Mouse (Mus musculus) hindbrain, embryonic 15.5 days (tissue): ENCODE data around the gene AI481877. TPM values are rescaled to one million over a fixed set of nuclear protein-coding genes. Genes with fewer than 3 reads are reported as not detected.
A peak's percentile ranks its signal among the peaks of the same experiment; 100 is the strongest.

ENCODE experiments used
- ATAC-seq: fragments of 200-750 bp; cut with Nextera tagmentation; 2 replicates; pipeline ENCODE4 v1.8.0; 2017; ENCODE audit warnings: low read depth, moderate number of reproducible peaks, moderate TSS enrichment; ENCODE audit not compliant: low FRiP score
- H3K27ac ChIP-seq: fragments of 300-500 bp; sonication (generic); replicated peaks from 2 replicates; pipeline ENCODE4 v1.5.1; 2015; ENCODE audit warnings: mild to moderate bottlenecking, inconsistent platforms
- H3K27me3 ChIP-seq: fragments of 300-500 bp; sonication (generic); 2 replicates; pipeline ENCODE4 v1.6.1; 2015; ENCODE audit warnings: control low read depth, inconsistent platforms
- H3K36me3 ChIP-seq: fragments of 300-500 bp; sonication (generic); 2 replicates; pipeline ENCODE4 v1.6.1; 2015; ENCODE audit warnings: control low read depth, inconsistent platforms
- H3K4me1 ChIP-seq: fragments of 300-500 bp; sonication (generic); replicated peaks from 2 replicates; pipeline ENCODE4 v1.6.1; 2015; ENCODE audit warnings: control low read depth, inconsistent platforms
- H3K4me2 ChIP-seq: fragments of 300-500 bp; sonication (generic); 2 replicates; pipeline ENCODE4 v1.6.1; 2015; ENCODE audit warnings: moderate library complexity, mild to moderate bottlenecking, inconsistent platforms
- H3K4me3 ChIP-seq: fragments of 300-500 bp; sonication (generic); 2 replicates; pipeline ENCODE4 v1.5.1; 2015; ENCODE audit warnings: mild to moderate bottlenecking, inconsistent platforms
- H3K9ac ChIP-seq: fragments of 300-500 bp; sonication (generic); 2 replicates; pipeline ENCODE4 v1.6.1; 2015; ENCODE audit warnings: inconsistent platforms
- H3K9me3 ChIP-seq: fragments of 300-500 bp; sonication (generic); 2 replicates; pipeline ENCODE4 v1.6.1; 2016; ENCODE audit warnings: control low read depth, inconsistent platforms
- WGBS: fragments of 180-500 bp; shearing (Covaris S2); methylation state at CpG from one replicate; pipeline ENCODE4 v1.1.7; 2015; 5-methylcytosine and 5-hydroxymethylcytosine counted together
- polyA plus RNA-seq: library from polyadenylated mRNA; unstranded; fragments of >200 nt; fragmentation: Nextera tagmentation; extraction: Ambion mirVana; gene quantifications from 2 replicates; pipeline ENCODE4 v1.2.1, GENCODE M21; 2015

AI481877 gene
- polyA plus RNA-seq, 1 experiment from 2014 or later: not detected

GRCm38 (mm10) chr4:59043074-59043473 lies 95.7 kb downstream of the AI481877 start:
- ATAC-seq: no peak
- H3K36me3 ChIP-seq: peaks cover 28% of the 10 kb centered on the region
- H3K4me3 ChIP-seq: no peak overlapping the region
- H3K4me2 ChIP-seq: no peak overlapping the region
- no peaks in the 10 kb centered on the region for H3K27me3 ChIP-seq
- no peaks in the 10 kb centered on the region for H3K4me1 ChIP-seq
- 96% methylated on average over 5 of the region's 5 CpGs for WGBS
- no peak overlapping the region for H3K27ac ChIP-seq
- H3K9ac ChIP-seq: no peak overlapping the region
- no peaks in the 10 kb centered on the region for H3K9me3 ChIP-seq

GRCm38 (mm10) chr4:59040397-59041287 lies 98.1 kb downstream of the AI481877 start:
- Histone ChIP-seq H3K4me2 (no peak overlapping the region), H3K27me3 (no peaks in the 10 kb centered on the region), H3K27ac (no peak overlapping the region), H3K9me3 (no peaks in the 10 kb centered on the region), H3K4me3 (no peak overlapping the region), H3K9ac (no peak overlapping the region), H3K4me1 (peaks cover 9% of the 10 kb centered on the region), H3K36me3 (peaks cover 28% of the 10 kb centered on the region)
- ATAC-seq: no peak
- 93% methylated on average over 11 of the region's 11 CpGs for WGBS

- Histone ChIP-seq H3K4me1 (peaks cover 13% of the 10 kb centered on the region), H3K4me3 (no peak overlapping the region), H3K4me2 (no peak overlapping the region), H3K9ac (no peak overlapping the region), H3K27ac (no peak overlapping the region), H3K36me3 (peaks cover 26% of the 10 kb centered on the region), H3K27me3 (no peaks in the 10 kb centered on the region), H3K9me3 (no peaks in the 10 kb centered on the region)
- 81% methylated on average over 3 of the region's 3 CpGs for WGBS
- no peak for ATAC-seq
These were observed 101.3 kb downstream of the AI481877 start for GRCm38 (mm10) chr4:59037525-59037924.

DNA sequence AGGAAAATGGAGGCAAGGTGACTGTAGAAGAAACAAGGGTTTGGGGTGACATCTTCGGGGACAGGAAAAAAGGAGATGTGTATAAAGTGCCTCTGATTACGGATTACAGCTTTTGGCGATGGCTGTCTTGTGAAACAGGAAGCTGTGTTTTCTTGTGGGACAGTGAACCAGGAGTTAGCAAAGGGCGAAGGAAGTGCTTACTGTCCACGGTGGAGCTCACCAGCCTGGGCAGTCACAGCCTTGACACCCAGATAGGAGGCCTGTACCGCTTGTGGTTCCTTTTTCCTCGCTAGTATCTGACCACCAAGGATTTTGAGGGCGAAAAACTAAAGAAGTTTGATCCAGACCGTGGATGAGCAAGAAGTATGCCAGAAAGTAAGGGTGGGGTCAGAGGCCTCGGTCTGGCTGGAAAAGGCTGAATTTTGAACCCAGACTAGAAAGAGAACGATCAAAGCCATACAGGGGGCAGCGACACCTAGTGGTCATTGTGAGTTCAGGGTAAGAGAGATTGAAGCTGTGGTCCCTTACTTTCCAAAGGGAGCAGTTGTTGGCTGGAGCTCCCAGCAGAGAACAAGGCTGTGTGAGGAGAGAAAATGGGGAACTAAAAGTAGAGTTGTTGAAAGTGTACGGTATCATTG lies 102.2 kb downstream of the AI481877 start:
- ATAC-seq: no peak
- WGBS: 50% methylated on average over 13 of the region's 13 CpGs

DNA sequence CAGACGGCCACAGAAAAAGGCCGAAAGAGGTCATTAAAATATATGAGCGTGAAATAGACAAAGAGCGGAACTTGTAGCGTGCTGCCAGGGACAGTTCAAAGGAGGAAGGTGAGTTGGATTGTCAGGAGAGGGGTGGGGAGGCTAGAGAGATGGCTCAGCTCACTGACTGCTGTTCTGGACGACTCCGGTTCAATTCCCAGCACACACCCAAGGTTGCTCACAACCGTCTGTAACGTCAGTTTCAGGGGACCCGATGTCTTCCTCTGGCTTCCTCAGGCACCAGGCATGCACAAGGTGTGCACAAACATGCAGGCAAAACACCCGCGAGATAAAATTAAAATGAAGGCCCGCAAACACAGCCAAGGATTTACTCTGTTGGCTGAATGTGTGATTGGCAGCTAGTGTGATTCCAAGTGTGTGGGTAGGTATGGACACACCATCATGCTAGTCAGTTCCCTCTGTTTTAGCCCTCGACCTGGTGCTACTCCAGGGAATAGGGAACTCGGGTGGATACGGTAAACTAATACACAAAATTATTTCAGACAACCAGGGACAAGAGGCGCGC lies 102.9 kb downstream of the AI481877 start:
- peaks cover 13% of the 10 kb centered on the region for H3K4me1 ChIP-seq
- ATAC-seq: peak; percentile 36
- H3K4me3 ChIP-seq: peak overlapping the region; percentile 73
- H3K27ac ChIP-seq: peak overlapping the region; percentile 94
- H3K9ac ChIP-seq: peak overlapping the region; percentile 89
- peaks cover 21% of the 10 kb centered on the region for H3K36me3 ChIP-seq
- no peaks in the 10 kb centered on the region for H3K9me3 ChIP-seq
- 54% methylated on average over 18 of the region's 18 CpGs for WGBS
- H3K27me3 ChIP-seq: no peaks in the 10 kb centered on the region
- H3K4me2 ChIP-seq: peak overlapping the region; percentile 58

More for the DNA sequence above, 102.2 kb downstream of the AI481877 start:
- H3K27ac ChIP-seq: no peak overlapping the region
- H3K4me2 ChIP-seq: peak overlapping the region; percentile 58
- no peak overlapping the region for H3K9ac ChIP-seq
- no peaks in the 10 kb centered on the region for H3K9me3 ChIP-seq
- peaks cover 24% of the 10 kb centered on the region for H3K36me3 ChIP-seq
- H3K4me3 ChIP-seq: no peak overlapping the region; the same call in 1 of the 2 replicates
- H3K4me1 ChIP-seq: peaks cover 13% of the 10 kb centered on the region
- H3K27me3 ChIP-seq: no peaks in the 10 kb centered on the region

DNA sequence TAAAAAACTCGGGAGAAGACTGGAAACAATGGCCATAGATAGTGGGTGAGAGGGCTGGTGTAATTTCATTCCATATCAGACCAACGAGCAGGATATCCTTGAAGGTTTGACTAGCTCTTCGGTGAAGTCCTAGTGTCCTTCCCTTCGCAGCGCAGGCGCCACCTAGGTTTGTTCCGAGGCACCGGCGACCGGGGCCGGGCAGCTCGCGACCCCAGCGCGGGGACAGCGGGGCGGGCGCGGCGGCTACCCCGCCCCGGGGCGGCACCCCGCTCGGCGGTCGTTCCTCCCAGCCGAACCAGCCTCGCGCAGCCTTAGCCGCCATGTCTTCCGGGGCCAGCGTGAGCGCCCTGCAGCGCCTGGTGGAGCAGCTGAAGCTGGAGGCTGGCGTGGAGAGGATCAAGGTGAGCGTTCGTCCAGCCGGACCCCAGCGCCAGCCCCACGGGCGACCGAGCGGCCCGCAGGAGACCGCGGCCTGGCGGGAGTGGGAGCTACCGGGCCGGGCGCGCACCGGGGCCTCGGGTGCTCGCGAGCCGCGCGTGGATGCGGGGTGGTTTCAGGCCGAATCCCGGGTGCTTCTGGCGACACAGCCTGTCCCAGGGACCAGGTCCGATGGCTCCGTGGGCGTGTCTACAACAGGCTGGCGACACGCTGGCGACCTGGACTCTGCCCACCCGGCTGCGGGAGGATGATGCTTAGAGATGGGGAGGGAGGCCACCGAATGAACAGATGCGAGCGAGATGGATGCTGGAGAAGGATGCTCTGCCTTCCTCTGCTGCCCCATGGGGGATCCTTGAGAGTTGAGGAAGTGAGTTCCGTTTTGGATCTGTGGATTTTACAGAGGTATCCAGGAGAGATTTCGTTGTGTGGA lies 103.6 kb downstream of the AI481877 start, which contains the start of gene Gng10:
TSS of gene Gng10 (plus strand) at position 171 of the 868 bp plus-strand sequence.
- H3K36me3 ChIP-seq: peaks cover 14% of the 10 kb centered on the region
- peak within 1 kb of the TSS; percentile 73 for H3K4me3 ChIP-seq
- peak within 1 kb of the TSS; percentile 58 for H3K4me2 ChIP-seq
- ATAC-seq: peak; percentile 91
- H3K4me1 ChIP-seq: peaks cover 13% of the 10 kb centered on the region
- 17% methylated on average over 76 of the region's 76 CpGs for WGBS
- no peaks in the 10 kb centered on the region for H3K27me3 ChIP-seq
- peak within 1 kb of the TSS; percentile 94 for H3K27ac ChIP-seq
- H3K9me3 ChIP-seq: no peaks in the 10 kb centered on the region
- H3K9ac ChIP-seq: peak within 1 kb of the TSS; percentile 89

GRCm38 (mm10) chr4:59034325-59034917 lies 104.4 kb downstream of the AI481877 start:
- H3K27me3 ChIP-seq: no peaks in the 10 kb centered on the region
- H3K9ac ChIP-seq: peak overlapping the region; percentile 89
- H3K4me2 ChIP-seq: peak overlapping the region; percentile 58
- peak; percentile 28; the same call in 1 of the 2 replicates for ATAC-seq
- no peaks in the 10 kb centered on the region for H3K9me3 ChIP-seq
- WGBS: 77% methylated on average over 10 of the region's 10 CpGs
- peak overlapping the region; percentile 73 for H3K4me3 ChIP-seq
- H3K36me3 ChIP-seq: peaks cover 7% of the 10 kb centered on the region; the same call in 1 of the 2 replicates
- H3K4me1 ChIP-seq: peaks cover 13% of the 10 kb centered on the region
- H3K27ac ChIP-seq: peak overlapping the region; percentile 94

DNA sequence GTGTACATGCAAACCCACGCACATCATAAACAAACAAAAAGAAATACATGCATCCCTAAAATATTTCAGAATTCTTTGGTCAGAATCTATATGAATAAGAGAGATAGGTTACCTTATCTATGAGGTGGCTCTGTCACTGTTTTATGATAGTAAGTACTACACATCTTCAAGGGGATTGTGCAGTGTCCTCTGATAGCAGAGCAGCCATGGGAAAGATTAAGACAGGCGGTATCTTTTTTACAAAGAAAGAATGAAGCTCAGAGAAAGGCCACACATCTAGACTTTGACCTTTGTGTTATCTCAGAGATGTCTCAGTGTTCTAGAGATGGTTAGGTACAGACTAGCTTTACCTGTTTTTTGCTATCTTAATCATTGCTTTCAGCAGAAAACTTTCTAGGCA lies 121.9 kb downstream of the AI481877 start:
- Histone ChIP-seq H3K9ac (no peak overlapping the region), H3K27ac (no peak overlapping the region), H3K27me3 (no peaks in the 10 kb centered on the region), H3K36me3 (peaks cover 26% of the 10 kb centered on the region), H3K4me1 (no peaks in the 10 kb centered on the region), H3K9me3 (no peaks in the 10 kb centered on the region), H3K4me2 (no peak overlapping the region), H3K4me3 (no peak overlapping the region)
- no peak for ATAC-seq
- 92% methylated on average over 2 of the region's 2 CpGs for WGBS

GRCm38 (mm10) chr4:59015181-59015580 lies 123.6 kb downstream of the AI481877 start:
- Histone ChIP-seq H3K4me3 (no peak overlapping the region), H3K4me1 (no peaks in the 10 kb centered on the region), H3K27ac (no peak overlapping the region), H3K9ac (no peak overlapping the region), H3K4me2 (no peak overlapping the region), H3K9me3 (no peaks in the 10 kb centered on the region), H3K36me3 (peaks cover 20% of the 10 kb centered on the region), H3K27me3 (no peaks in the 10 kb centered on the region)
- WGBS: 91% methylated on average over 3 of the region's 3 CpGs
- no peak for ATAC-seq

DNA sequence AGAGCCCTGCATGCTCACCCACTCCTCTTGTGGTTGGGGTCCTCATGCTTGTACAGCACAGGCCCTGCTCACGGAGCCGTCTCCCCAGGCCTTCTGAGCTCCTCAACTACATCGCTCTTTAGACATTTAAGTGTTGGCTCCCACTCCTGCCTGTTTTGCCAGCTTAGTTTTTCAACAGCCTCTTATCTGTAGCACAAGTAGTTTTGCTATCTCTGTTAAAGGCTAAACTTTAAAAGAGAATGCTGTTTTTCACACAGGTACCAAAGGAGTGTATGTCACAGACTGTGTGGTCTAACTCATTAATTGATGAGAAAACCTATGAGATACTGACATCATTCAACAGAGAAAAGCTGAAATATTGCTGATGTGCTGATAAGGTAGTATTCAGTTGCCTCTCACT lies 127.3 kb downstream of the AI481877 start:
- 94% methylated on average over 3 of the region's 3 CpGs for WGBS
- no peak; the same call in 1 of the 2 replicates for ATAC-seq
- no peaks in the 10 kb centered on the region; the same call in 1 of the 2 replicates for H3K4me1 ChIP-seq

DNA sequence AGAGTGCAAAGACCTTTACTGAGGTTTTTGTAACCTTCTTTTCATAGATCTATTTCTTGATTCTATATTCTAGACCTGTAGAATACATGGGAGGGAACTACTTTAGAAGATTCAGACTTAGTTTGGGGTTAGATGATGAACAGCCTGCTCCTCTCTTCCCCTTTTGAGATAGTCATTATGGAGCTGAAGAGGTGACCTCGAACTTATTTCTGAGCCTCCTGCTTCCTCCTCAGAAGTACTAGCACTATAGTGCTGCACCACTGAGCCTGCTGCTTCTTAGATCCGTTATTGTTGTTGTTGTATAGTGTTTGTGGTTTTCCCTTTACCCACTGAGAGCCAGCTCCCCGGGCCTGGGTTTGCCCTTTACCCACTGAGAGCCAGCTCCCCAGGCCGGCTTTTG lies 129.1 kb downstream of the AI481877 start:
- no peak for ATAC-seq
- Histone ChIP-seq H3K4me2 (no peak overlapping the region), H3K4me1 (peaks cover 12% of the 10 kb centered on the region), H3K27me3 (no peaks in the 10 kb centered on the region), H3K9me3 (no peaks in the 10 kb centered on the region), H3K9ac (no peak overlapping the region), H3K4me3 (no peak overlapping the region), H3K36me3 (no peaks in the 10 kb centered on the region), H3K27ac (no peak overlapping the region)
- WGBS: 65% methylated on average over 4 of the region's 4 CpGs

More for the DNA sequence above, 127.3 kb downstream of the AI481877 start:
- Histone ChIP-seq H3K9ac (no peak overlapping the region), H3K27ac (no peak overlapping the region), H3K27me3 (no peaks in the 10 kb centered on the region), H3K36me3 (no peaks in the 10 kb centered on the region), H3K4me3 (no peak overlapping the region), H3K9me3 (no peaks in the 10 kb centered on the region), H3K4me2 (no peak overlapping the region)
